Mouse (Mus musculus) lung, postnatal 0 days (tissue): Measurements from ENCODE around the gene Fancd2os. TPM values are rescaled to one million over a fixed set of nuclear protein-coding genes. Genes with fewer than 3 reads are reported as not detected.
A peak's percentile ranks its signal among the peaks of the same experiment; 100 is the strongest.

Source experiments
- ATAC-seq: fragments of 200-750 bp; cut with Nextera tagmentation; 2 replicates; pipeline ENCODE4 v1.8.0; 2017; ENCODE audit warnings: moderate library complexity
- DNase-seq: peaks from one replicate; pipeline ENCODE4 v3.0.0-alpha.2; 2016; ENCODE audit warnings: low spot score
- H3K27ac ChIP-seq: fragments of 300-500 bp; sonication (generic); 2 replicates; pipeline ENCODE4 v1.5.1; 2014; ENCODE audit warnings: antibody characterized with exemption, mild to moderate bottlenecking, low read length, mixed read lengths
- H3K27me3 ChIP-seq: fragments of 300-500 bp; sonication (generic); replicated peaks from 2 replicates; pipeline ENCODE4 v1.6.1; 2014; ENCODE audit warnings: low read length, mixed read lengths; ENCODE audit not compliant: insufficient read depth
- H3K36me3 ChIP-seq: fragments of 300-500 bp; sonication (generic); 2 replicates; pipeline ENCODE4 v1.6.1; 2014; ENCODE audit warnings: low read length, mixed read lengths; ENCODE audit not compliant: insufficient read depth
- H3K4me1 ChIP-seq: fragments of 300-500 bp; sonication (generic); 2 replicates; pipeline ENCODE4 v1.6.1; 2014; ENCODE audit warnings: antibody characterized with exemption, low read depth, low read length, mixed read lengths; ENCODE audit not compliant: insufficient read depth
- H3K4me2 ChIP-seq: fragments of 300-500 bp; sonication (generic); replicated peaks from 2 replicates; pipeline ENCODE4 v1.6.1; 2014; ENCODE audit warnings: low read depth, mild to moderate bottlenecking, low read length, moderate library complexity, mixed read lengths
- H3K4me3 ChIP-seq: fragments of 300-500 bp; sonication (generic); 2 replicates; pipeline ENCODE4 v1.5.1; 2014; ENCODE audit warnings: low read depth, low read length
- H3K9ac ChIP-seq: fragments of 300-500 bp; sonication (generic); replicated peaks from 2 replicates; pipeline ENCODE4 v1.6.1; 2014; ENCODE audit warnings: low read depth, mild to moderate bottlenecking
- H3K9me3 ChIP-seq: fragments of 300-500 bp; sonication (generic); 2 replicates; pipeline ENCODE4 v1.6.1; 2016; ENCODE audit warnings: low read length, mixed read lengths
- CTCF ChIP-seq: IDR thresholded peaks from 2 replicates; pipeline ENCODE4 v1.5.1; 2016; ENCODE audit warnings: antibody characterized with exemption, mild to moderate bottlenecking
- EP300 ChIP-seq: IDR thresholded peaks from 2 replicates; pipeline ENCODE4 v1.6.1; 2016; ENCODE audit warnings: antibody characterized with exemption, mild to moderate bottlenecking, control low read depth
- WGBS: fragments of 180-500 bp; shearing (Covaris S2); extraction: QIAGEN DNeasy Blood & Tissue Kit; methylation state at CpG from one replicate; pipeline ENCODE4 v1.1.7; 2014; 5-methylcytosine and 5-hydroxymethylcytosine counted together
- polyA plus RNA-seq: library from polyadenylated mRNA; unstranded; fragments of >200 nt; fragmentation: Nextera tagmentation; extraction: Ambion mirVana; gene quantifications from 2 replicates; pipeline ENCODE4 v1.2.1, GENCODE M21; 2015

Fancd2os gene
- polyA plus RNA-seq, 1 experiment from 2014 or later = not detected

DNA sequence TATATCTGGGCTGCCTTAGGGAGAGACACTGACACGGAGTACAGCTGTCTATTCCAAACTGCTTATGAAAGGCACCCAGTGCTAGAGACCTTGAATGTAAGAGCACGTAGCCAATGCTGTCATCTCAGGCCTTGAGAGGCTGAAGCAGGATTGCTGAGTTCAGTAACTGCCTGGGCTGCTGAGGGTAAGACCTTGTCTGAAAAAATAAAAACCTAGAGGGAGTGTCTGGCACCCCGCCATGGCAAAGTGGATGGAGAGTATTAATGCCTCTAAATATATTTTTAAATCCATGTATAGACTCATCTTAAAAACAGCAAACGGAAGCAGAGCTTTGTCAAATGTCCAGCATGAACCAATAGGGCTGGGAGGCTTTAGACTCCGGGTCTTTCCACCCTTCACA, 682 bp downstream of the Fancd2os start:
- TF ChIP-seq EP300 = no peak
- TF ChIP-seq CTCF = no peak
- no peaks in the 10 kb centered on the region for H3K36me3 ChIP-seq
- no peak for ATAC-seq
- no peak overlapping the region for H3K9ac ChIP-seq
- H3K27me3 ChIP-seq = no peaks in the 10 kb centered on the region
- H3K4me3 ChIP-seq = no peak overlapping the region
- no peak for DNase-seq
- no peaks in the 10 kb centered on the region for H3K9me3 ChIP-seq
- no peak overlapping the region for H3K27ac ChIP-seq
- 66% methylated on average over 5 of the region's 5 CpGs for WGBS
- no peak overlapping the region for H3K4me2 ChIP-seq
- H3K4me1 ChIP-seq = no peaks in the 10 kb centered on the region

DNA sequence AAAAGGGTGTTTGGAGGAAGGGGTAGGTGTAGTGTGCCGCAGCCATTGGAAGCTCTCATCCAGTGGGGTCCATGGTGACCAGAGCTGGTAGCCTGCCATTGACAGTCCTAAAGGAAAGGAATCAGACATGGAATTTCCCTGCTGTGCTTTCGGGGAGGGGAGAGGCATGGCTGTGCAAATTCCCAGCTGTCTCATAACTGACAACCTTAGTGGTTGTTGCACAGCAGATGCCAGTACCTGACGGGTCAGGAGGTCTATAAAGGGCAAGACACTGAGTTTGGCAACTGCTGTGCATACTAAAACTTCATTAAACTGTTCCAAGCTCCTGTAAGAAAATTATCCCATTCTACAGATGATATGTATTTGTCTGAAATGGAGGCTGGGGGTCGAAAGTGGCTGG, 2.6 kb downstream of the Fancd2os start:
- DNase-seq (no peak), ATAC-seq (no peak)
- H3K4me1 ChIP-seq = no peaks in the 10 kb centered on the region
- no peaks in the 10 kb centered on the region for H3K9me3 ChIP-seq
- H3K4me2 ChIP-seq = no peak overlapping the region
- no peak for TF ChIP-seq CTCF
- TF ChIP-seq EP300 = no peak
- no peak overlapping the region for H3K4me3 ChIP-seq
- WGBS = 89% methylated on average over 4 of the region's 4 CpGs
- H3K27me3 ChIP-seq = no peaks in the 10 kb centered on the region
- no peak overlapping the region for H3K27ac ChIP-seq
- no peaks in the 10 kb centered on the region for H3K36me3 ChIP-seq
- H3K9ac ChIP-seq = no peak overlapping the region

DNA sequence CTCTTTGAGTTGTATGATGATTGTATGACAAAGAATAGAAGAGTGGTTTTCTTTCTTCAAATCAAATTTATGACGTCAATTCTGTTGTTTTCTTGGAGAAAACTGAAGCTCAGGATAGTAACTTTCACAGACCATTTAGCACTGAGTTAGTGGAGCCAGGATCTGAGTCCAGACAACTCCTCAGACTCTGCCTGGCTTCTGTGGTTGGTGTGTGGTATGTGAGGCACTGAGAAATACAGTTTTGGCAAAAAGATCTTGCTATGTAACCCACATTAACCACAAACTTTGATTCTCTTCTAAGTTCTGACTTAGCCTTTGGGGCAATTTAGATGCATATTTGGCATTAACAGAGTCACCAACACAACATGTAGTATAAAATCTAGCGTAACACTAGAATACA, 7.9 kb downstream of the Fancd2os start:
- H3K4me2 ChIP-seq = no peak overlapping the region
- H3K36me3 ChIP-seq = no peaks in the 10 kb centered on the region
- TF ChIP-seq CTCF (no peak), EP300 (no peak)
- H3K4me3 ChIP-seq = no peak overlapping the region
- no peak overlapping the region for H3K9ac ChIP-seq
- H3K4me1 ChIP-seq = no peaks in the 10 kb centered on the region
- DNase-seq (no peak), ATAC-seq (no peak)
- 93% methylated on average over 2 of the region's 2 CpGs for WGBS
- no peaks in the 10 kb centered on the region for H3K27me3 ChIP-seq
- no peaks in the 10 kb centered on the region for H3K9me3 ChIP-seq
- no peak overlapping the region for H3K27ac ChIP-seq

DNA sequence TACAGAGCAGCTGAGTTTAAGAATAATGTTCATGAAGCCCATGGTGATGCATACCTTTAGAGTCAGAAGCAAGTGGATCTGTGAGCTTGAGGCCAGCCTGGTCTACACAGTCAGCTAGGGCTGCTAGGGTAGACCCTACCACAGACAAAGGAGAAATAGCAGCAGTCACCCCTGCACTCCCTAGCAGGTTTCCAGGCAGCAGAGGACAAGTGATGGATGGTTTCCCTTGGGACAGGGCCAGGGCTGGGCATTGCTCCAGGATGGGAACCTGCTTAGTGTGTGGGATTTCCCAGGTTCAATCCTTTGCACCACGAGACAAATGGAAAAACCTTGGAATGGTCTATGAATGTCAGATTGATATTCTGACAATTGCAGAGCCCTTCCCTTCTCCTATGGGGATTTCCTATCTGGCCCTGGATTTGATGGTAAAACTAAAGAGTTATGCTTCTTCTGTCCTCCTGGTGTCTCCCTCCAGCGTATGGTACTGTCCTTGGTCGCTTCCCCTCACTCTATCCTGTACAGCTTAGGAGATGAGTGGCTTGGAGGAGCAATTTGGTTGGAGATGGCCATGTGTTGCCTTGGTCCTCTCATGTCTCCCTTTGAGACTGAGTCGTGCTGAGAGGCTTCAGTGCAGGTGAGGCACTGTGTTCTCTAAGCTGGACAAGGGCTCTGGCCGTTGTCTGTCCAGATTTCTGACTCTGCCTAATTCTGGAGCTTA, 13.9 kb downstream of the Fancd2os start:
- Histone ChIP-seq H3K4me3 (no peak overlapping the region), H3K9ac (no peak overlapping the region), H3K27ac (no peak overlapping the region), H3K36me3 (no peaks in the 10 kb centered on the region), H3K27me3 (no peaks in the 10 kb centered on the region), H3K4me1 (no peaks in the 10 kb centered on the region), H3K9me3 (no peaks in the 10 kb centered on the region), H3K4me2 (no peak overlapping the region)
- 56% methylated on average over 5 of the region's 5 CpGs for WGBS
- ATAC-seq (peak; percentile 65), DNase-seq (peak; percentile 16)
- TF ChIP-seq CTCF = peak; percentile 22; the same call in 1 of the 2 replicates
- no peak for TF ChIP-seq EP300

DNA sequence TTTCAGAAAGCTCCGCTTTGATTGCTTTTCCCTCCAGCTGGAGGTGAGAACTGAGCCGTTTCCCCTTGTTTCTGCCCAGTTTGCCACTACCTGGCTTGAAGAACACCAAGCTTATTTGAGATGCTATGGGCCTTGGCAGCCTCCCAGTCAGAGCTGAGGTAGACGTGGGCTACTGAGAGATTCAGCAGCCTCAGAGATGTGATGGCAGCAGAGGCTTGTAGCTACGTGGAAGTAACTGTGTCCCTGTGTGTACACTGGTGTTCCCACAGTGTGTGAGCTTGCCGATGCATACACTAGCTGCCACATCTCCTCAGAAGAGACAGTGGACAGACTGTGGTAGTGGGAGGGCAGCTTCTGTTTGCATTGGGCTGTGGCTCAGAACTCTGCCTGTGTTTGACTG, 15.4 kb downstream of the Fancd2os start:
- no peaks in the 10 kb centered on the region for H3K4me1 ChIP-seq
- H3K27ac ChIP-seq = no peak overlapping the region
- ATAC-seq (no peak), DNase-seq (no peak)
- 88% methylated on average over 5 of the region's 5 CpGs for WGBS
- no peak overlapping the region for H3K4me2 ChIP-seq
- no peak overlapping the region for H3K4me3 ChIP-seq
- no peaks in the 10 kb centered on the region for H3K36me3 ChIP-seq
- no peaks in the 10 kb centered on the region for H3K9me3 ChIP-seq
- TF ChIP-seq EP300 (no peak), CTCF (no peak)
- H3K27me3 ChIP-seq = no peaks in the 10 kb centered on the region
- H3K9ac ChIP-seq = no peak overlapping the region

DNA sequence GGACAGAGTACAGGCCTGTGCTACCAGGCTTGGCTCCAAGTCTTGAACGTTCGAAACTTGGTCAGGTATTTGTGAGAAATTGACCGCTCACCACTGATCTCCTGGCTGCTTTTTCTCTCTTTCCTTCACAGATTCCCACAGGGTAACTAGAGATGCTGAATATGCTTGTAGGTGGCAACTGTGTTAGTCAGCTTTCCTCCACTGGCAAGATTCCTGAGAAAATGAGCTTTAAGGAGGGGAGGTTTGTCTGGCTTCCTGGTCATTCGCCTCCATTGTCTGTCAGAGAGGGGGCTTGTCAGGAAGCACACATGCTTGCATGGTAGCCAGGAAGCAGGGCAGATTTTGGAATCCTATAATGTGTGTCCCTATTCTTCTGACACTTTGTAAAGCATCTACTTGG, 17.5 kb downstream of the Fancd2os start:
- Histone ChIP-seq H3K9me3 (no peaks in the 10 kb centered on the region), H3K9ac (no peak overlapping the region), H3K27ac (no peak overlapping the region), H3K4me1 (no peaks in the 10 kb centered on the region), H3K36me3 (no peaks in the 10 kb centered on the region), H3K27me3 (no peaks in the 10 kb centered on the region), H3K4me2 (no peak overlapping the region), H3K4me3 (no peak overlapping the region)
- TF ChIP-seq EP300 (no peak), CTCF (no peak)
- DNase-seq (no peak), ATAC-seq (no peak)
- 90% methylated on average over 4 of the region's 4 CpGs for WGBS

DNA sequence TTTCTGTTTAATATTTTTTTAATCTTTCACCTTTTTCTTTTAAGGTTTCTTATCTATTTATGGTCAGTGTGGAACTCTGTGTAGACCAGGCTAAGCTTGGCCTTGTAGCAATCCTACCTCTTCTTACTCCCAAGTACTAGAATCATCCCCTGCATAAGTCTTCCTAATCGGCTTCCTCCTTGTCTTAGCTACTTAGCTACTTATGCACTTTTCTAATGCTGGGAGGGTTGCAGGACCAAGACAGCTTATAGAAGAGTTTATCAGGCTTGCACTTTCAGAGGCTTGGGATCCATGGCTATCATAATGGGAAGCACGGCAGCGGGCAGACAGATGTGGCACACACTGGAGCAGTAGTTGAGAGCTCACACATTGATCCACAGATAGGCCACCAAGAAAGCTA, 21.2 kb downstream of the Fancd2os start:
- H3K4me3 ChIP-seq = no peak overlapping the region
- no peaks in the 10 kb centered on the region for H3K36me3 ChIP-seq
- no peak overlapping the region for H3K27ac ChIP-seq
- no peak overlapping the region for H3K4me2 ChIP-seq
- H3K9me3 ChIP-seq = no peaks in the 10 kb centered on the region
- no peak for ATAC-seq
- 95% methylated on average over 3 of the region's 3 CpGs for WGBS
- no peak overlapping the region for H3K9ac ChIP-seq
- TF ChIP-seq CTCF (no peak), EP300 (no peak)
- H3K4me1 ChIP-seq = no peaks in the 10 kb centered on the region
- DNase-seq = no peak
- no peaks in the 10 kb centered on the region for H3K27me3 ChIP-seq
